Mouse (Mus musculus) myocyte (in vitro differentiated cells): ENCODE results near the gene Gpr162.
"Not testable (repeated sequence)": the region's sequence is repeated elsewhere in the genome, so short reads cannot be mapped to it uniquely, and the experiment has no call there.

Experiments
- CEBPB ChIP-seq: IDR thresholded peaks from 2 replicates; pipeline ENCODE4 v1.6.1; 2011; ENCODE audit warnings: mild to moderate bottlenecking, moderate library complexity; ENCODE audit not compliant: poor library complexity, insufficient read depth, severe bottlenecking
- E2F4 ChIP-seq: IDR thresholded peaks from one replicate; pipeline ENCODE4 v1.6.1; 2011; ENCODE audit warnings: mild to moderate bottlenecking, control low read depth, moderate library complexity; ENCODE audit not compliant: insufficient read depth
- MAX ChIP-seq: IDR thresholded peaks from one replicate; pipeline ENCODE4 v1.6.1; 2011; ENCODE audit warnings: low read depth, mild to moderate bottlenecking, control low read depth
- MYOD1 ChIP-seq, 3 experiments: IDR thresholded peaks; one replicate each; pipeline ENCODE4 v1.6.1; 2011; ENCODE audit warnings: control low read depth in 2 of 3, low read depth in 2 of 3, mild to moderate bottlenecking in 2 of 3, moderate library complexity in 1 of 3; ENCODE audit not compliant: insufficient read length in 2 of 3, control insufficient read depth in 1 of 3
- MYOG ChIP-seq, 3 experiments: IDR thresholded peaks; one replicate each; pipeline ENCODE4 v1.6.1; 2011; ENCODE audit warnings: control low read depth in 2 of 3, low read depth in 2 of 3, mild to moderate bottlenecking in 2 of 3; ENCODE audit not compliant: insufficient read length in 2 of 3, control insufficient read depth in 1 of 3, insufficient read depth in 1 of 3
- POLR2A ChIP-seq: IDR thresholded peaks from one replicate; pipeline ENCODE4 v1.6.1; 2011; ENCODE audit warnings: low read depth, mild to moderate bottlenecking, control low read depth, moderate library complexity; ENCODE audit not compliant: insufficient read length
- POLR2AphosphoS2 ChIP-seq: IDR thresholded peaks from one replicate; pipeline ENCODE4 v1.6.1; 2011; ENCODE audit warnings: low read depth, control low read depth; ENCODE audit not compliant: insufficient read length
- REST ChIP-seq: IDR thresholded peaks from one replicate; pipeline ENCODE4 v1.6.1; 2011; ENCODE audit warnings: mild to moderate bottlenecking, control low read depth, moderate library complexity; ENCODE audit not compliant: insufficient read depth, insufficient read length
- USF1 ChIP-seq: IDR thresholded peaks from one replicate; pipeline ENCODE4 v1.6.1; 2011; ENCODE audit warnings: low read depth, mild to moderate bottlenecking, control low read depth, moderate library complexity

DNA sequence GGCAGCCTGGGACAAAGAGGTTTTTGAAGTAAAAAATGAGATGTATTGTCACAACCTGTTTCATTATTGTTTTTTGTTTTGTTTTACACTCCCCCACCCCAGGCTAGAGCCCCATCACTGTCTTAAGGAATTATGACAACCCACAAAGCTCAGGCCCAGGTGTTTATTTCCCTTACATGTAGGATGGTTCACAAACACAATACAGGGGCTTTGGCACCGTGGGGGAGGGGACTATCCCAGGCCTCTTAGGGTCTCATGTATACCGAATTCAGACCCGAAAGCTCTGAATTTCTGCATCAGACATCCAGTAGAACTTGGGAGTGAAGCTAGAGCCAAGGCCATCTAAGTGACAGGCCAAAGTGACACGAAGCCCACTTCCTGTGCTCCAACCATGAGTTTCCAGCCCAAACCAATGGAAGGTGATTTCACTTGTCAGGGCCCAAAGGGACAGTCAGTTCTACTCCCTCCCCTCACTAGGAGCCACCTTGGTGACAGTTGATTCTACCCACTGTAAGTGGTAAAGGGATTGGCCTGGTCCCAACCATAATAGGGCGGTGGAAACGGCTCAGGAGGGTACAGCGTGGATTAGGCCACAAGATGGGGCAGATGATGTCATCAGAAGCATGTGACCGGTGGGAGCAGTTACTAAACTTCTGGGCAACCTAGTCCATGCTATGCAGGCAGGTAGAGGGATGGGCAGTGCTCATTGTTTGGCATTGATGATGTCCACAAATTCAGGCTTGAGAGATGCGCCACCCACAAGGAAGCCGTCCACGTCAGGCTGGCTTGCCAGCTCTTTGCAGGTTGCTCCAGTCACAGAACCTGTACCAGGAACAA, 53.0 kb downstream of the Gpr162 start:
- not testable (repeated sequence) for TF ChIP-seq E2F4; MAX; CEBPB; MYOD1 (IDR thresholded peaks at IDR 0.05; ENCODE audit: control insufficient read depth in 1 of 3, insufficient read length in 2 of 3, low read depth in 2 of 3); MYOG (IDR thresholded peaks at IDR 0.05; ENCODE audit: control insufficient read depth in 1 of 3, insufficient read depth in 1 of 3, insufficient read length in 2 of 3, low read depth in 2 of 3); REST
- TF ChIP-seq POLR2AphosphoS2 (peak; percentile 39), POLR2A (peak; percentile 26), USF1 (peak; percentile 8)
